Mouse (Mus musculus): ENCODE data around the gene Ltbp2. TPM values are rescaled to one million over a fixed set of nuclear protein-coding genes. Genes with fewer than 3 reads are reported as not detected.

The Ltbp2 gene
- total RNA-seq, 2 experiments from 2014 or later: 1.4 to 2.0 TPM

- no peak for DNase-seq (ENCODE audit: extremely low spot score in 1 of 2, low spot score in 2 of 2)
- intact Hi-C loops (cut with DNase I): no loop called here
Observed at GRCm38 (mm10) chr12:84745700-84746099, 130.6 kb downstream of the Ltbp2 start.

GRCm38 (mm10) chr12:84743496-84743895 is 132.8 kb downstream of the Ltbp2 start:
- DNase-seq (ENCODE audit: extremely low spot score in 1 of 2, low spot score in 2 of 2): no peak
- intact Hi-C loops (cut with DNase I): no loop called here

- intact Hi-C loops (cut with DNase I): no loop called here
Observed at GRCm38 (mm10) chr12:84733366-84733765, 143.0 kb downstream of the Ltbp2 start.

More at GRCm38 (mm10) chr12:84733366-84733765, 143.0 kb downstream of the Ltbp2 start:
- no peak for DNase-seq (ENCODE audit: extremely low spot score in 1 of 2, low spot score in 2 of 2)

Other genes with a start within 250 kb of the Ltbp2 start
- gene Vrtn, start 235.5 kb downstream of the Ltbp2 start, total RNA-seq (2021): under 1 TPM in 1 of 2 experiments, not detected in 1; 0.11 TPM
- gene Syndig1l, start 177.7 kb downstream of the Ltbp2 start, total RNA-seq (2021): 10 to 100 TPM; 23.5 to 32.1 TPM
- 10 to 100 TPM; 27.3 to 30.1 TPM for gene Npc2, start 103.4 kb downstream of the Ltbp2 start, total RNA-seq (2021)
- 10 to 100 TPM; 47.4 to 51.2 TPM for gene Isca2, start 103.3 kb downstream of the Ltbp2 start, total RNA-seq (2021)
- gene Fcf1, start 94.4 kb upstream of the Ltbp2 start, total RNA-seq (2021): 10 to 100 TPM; 33.3 to 34.0 TPM
- gene Arel1, start 94.4 kb upstream of the Ltbp2 start, total RNA-seq (2021): 100 to 1,000 TPM; 104 to 112 TPM
- 100 to 1,000 TPM; 115 to 124 TPM for gene Ylpm1, start 119.8 kb upstream of the Ltbp2 start, total RNA-seq (2021)
- gene Prox2, start 234.2 kb upstream of the Ltbp2 start, total RNA-seq (2021): 1 to 10 TPM in 1 of 2 experiments, under 1 TPM in 1; 0.51 to 1.0 TPM
- gene Dlst, start 234.3 kb upstream of the Ltbp2 start, total RNA-seq (2021): 100 to 1,000 TPM; 171 to 180 TPM